Mouse (Mus musculus) gastrocnemius, adult 2 months (tissue): ENCODE measurements at regions not wholly inside any gene's neighbourhood (a gene's known extent, or its start where the extent isn't known, plus 50 kb on each side); places are given as distances from the start of the nearest gene placed in this dataset.
"Not testable (repeated sequence)": the region's sequence is repeated elsewhere in the genome, so short reads cannot be mapped to it uniquely, and the experiment has no call there.

ENCODE experiments used
- DNase-seq: peaks from one replicate; pipeline ENCODE4 v3.0.0; 2022
- H3K27ac ChIP-seq: fragments of 200-600 bp; 2 replicates; pipeline ENCODE4 v1.8.1; 2022; ENCODE audit warnings: mild to moderate bottlenecking
- H3K4me3 ChIP-seq: fragments of 200-600 bp; 2 replicates; pipeline ENCODE4 v1.8.1; 2022; ENCODE audit warnings: mild to moderate bottlenecking, moderate library complexity
- CTCF ChIP-seq: fragments of 200-600 bp; IDR thresholded peaks from 2 replicates; pipeline ENCODE4 v1.8.1; 2022; ENCODE audit warnings: antibody characterized with exemption, mild to moderate bottlenecking, moderate library complexity
- intact Hi-C: fragments of 180-260 bp; cut with DNase I; formaldehyde crosslinking; loops from one replicate; pipeline ENCODE4 v1.15.1; 2025

DNA sequence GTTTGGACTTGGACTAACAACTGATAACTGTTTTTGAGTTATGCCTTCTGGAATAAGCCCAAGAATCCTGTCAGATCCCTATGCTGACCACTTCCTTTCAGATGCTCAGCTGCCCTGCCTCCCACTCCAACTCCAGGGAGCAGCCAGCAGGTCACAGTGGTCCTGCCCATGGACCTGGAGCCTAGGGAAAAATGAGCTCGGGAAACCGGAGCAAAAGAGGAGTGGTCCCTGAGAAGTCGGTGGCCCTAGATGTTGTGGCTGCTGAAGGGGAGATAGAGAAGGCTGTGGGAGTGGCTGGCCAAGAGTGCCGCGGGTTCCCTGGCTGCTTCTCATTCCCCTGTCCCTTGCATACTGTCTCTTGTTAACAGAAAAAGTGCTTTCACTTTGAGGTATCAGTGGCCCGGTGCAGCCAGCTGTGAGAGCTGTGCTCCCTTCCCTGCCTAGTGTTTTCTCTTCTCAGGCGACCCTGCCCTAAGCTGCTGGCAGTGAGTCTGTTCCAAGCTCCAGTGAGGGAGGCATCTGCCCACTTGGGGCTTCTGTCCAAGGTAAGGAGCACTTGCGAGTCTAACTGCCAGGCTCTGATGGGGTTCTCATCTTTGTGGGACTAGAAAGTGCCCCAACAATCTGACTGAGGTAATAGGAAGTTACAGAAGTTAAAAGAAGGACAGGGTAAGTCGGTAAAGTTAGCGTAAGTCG, 357.2 kb downstream of the Plekhb2 start:
- intact Hi-C loops = no loop called here
- H3K27ac ChIP-seq = no peak overlapping the region
- no peak for DNase-seq
- H3K4me3 ChIP-seq = no peak overlapping the region
- TF ChIP-seq CTCF = no peak

DNA sequence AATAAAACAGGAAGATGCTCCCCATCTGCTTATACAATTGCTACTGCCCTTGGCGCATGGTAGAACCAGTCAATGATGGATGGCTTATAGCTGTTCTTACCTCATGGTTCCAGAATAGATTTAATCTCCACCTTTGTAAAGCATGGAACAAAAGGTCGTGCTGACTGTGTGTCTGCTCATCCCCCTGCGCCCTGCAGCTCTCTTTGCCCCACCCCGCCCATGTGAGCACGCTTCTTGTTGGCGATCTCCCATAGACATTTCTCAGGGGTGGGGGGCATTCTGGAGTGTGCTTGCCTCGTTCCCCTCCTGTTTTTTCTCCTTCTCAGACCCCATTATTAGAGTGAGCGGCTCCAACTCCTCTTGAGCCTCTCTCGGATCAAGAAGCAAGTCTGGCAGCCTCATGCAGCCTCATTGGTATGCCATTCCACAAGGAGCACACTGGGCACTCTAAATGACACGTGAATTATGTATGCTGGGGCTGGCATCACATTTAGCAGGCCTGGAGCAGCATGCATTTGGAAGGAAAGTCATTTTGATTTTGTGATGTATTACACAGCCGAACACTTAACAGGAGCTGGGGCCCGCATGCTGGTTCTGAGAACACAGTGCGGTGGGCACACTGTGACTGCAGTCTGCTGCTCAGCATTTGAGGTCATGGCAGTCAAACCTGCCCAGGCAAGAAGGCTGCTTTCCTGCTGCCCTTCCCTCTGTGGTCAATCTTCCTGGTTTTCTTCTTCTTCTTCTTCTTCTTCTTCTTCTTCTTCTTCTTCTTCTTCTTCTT, 362.5 kb downstream of the Plekhb2 start:
- TF ChIP-seq CTCF = no peak
- DNase-seq = no peak
- intact Hi-C loops = no loop called here

DNA sequence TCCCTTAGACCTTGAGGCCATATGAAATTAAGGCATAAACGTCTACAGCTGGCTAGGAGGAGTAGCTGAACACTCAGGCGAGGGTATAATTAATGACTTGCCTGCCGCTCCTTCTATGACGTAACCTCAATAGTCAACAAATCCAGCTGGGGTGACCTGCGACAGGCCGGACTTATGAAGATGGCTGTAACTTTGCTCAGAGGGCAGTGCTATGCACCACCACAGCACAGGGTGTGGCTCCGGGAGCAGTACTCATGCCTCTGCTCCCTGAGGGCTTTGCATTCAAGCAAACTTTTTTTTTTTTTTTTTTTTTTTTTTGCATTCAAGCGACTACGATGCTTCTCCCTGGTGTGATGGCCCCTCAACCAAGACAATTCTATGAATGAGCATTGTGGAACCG, 364.1 kb downstream of the Plekhb2 start:
- Histone ChIP-seq H3K27ac (no peak overlapping the region), H3K4me3 (no peak overlapping the region)
- TF ChIP-seq CTCF = no peak
- intact Hi-C loops = no loop called here
- DNase-seq = no peak

More for the DNA sequence above, 362.5 kb downstream of the Plekhb2 start:
- H3K27ac ChIP-seq = no peak overlapping the region
- H3K4me3 ChIP-seq = no peak overlapping the region

DNA sequence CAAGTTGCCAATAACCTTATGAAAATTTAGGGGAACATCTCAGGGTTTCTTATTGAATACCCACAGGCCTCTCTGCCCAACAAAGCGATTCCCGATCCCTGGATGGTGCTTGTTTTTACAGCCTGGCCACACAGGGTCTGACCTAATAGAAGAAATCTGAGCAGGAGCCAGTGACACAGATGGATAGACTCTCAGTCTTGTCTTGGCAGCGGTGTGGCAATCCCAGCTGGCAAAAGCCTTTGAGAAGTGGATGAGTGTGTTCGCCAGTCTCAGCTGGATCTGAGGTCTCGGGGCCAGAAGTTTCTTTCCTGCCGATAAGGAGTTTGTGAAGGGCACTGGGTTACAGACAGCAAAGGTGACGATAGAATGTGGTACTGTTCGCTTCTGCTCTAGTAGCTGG, 366.6 kb downstream of the Plekhb2 start:
- no peak overlapping the region for H3K4me3 ChIP-seq
- TF ChIP-seq CTCF = no peak
- intact Hi-C loops = no loop called here
- H3K27ac ChIP-seq = no peak overlapping the region
- DNase-seq = peak; percentile 21

DNA sequence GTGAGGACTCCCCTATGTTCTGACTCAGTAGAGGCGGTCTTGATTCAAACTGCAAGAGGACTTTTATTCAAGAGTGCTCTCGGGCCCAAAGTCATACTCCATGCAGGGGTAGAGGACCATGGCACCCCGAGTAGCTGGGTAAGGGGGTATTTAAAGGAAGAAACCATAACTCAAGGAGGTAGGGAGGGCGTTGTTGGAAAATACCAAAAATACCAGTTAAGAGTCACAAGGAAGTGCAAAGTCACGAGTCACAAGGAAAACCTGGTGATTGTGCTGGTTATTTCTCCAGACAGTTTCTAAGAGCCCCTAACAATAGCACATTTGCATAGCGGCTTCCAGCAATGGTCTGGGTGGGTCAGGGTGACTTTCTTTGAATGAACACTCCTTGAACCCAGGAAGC, 370.4 kb downstream of the Plekhb2 start:
- H3K27ac ChIP-seq, intact Hi-C loops, H3K4me3 ChIP-seq, DNase-seq: not testable (repeated sequence)

DNA sequence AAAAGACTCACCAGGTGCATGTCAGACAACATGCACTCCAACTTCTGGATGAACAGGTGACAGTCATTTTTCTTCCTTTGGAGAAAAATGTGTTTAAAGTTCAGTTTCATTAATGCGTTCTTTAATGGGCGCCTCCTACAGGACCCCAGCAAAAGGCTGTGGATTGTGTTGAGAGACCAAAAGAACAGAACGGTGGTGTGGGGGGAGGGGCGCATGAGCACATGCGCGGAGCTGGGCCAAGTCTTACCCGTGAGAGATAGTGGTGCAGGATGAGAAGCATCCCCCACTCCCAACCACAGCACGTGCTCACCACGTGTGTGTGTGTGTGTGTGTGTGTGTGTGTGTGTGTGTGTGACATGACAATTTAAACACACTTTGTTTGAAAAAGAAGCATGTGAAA, 371.0 kb downstream of the Plekhb2 start:
- intact Hi-C loops = no loop called here
- Histone ChIP-seq H3K4me3 (no peak overlapping the region), H3K27ac (no peak overlapping the region)
- DNase-seq = no peak
- no peak for TF ChIP-seq CTCF

DNA sequence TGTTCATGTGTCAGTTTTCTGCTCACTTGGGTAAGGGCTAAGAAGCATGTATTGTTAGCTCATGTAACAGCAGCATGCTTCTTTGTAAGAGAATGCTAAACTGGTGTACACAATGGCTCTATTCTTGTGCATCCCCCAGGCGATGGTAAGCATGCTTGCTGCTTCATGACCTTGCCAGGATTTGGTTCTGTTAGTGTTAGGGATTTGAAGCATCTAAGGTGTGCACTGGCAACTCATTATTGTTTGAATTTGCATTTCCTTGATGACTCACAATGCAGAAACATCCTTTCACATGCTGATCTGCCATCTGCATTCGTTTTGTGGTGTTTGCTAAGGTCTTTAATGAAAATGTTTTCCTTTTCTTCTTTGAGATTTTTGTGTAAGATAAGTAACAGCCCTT, 382.8 kb downstream of the Plekhb2 start:
- no peak for TF ChIP-seq CTCF
- no peak overlapping the region for H3K27ac ChIP-seq
- H3K4me3 ChIP-seq = no peak overlapping the region
- intact Hi-C loops = no loop called here
- no peak for DNase-seq

DNA sequence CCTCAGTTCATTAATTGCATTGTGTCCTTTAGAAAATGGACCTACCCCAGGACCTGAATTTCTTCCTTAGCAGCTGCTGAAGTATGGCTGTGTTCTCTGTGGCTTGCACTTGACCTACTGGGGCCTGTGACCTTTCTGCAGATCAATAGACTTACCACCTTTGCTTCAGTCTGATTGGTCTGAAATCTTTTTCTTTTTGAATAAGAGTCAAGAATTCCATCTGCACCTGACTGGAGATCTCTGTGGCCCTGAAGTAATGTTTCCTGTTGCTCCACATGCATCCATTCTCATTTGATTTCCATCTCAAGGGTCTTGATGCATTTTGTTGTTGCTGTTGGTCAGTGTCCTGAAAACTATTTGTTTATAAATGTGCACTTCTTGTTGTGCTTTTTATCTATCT, 388.4 kb downstream of the Plekhb2 start:
- DNase-seq = no peak
- Histone ChIP-seq H3K27ac (no peak overlapping the region), H3K4me3 (no peak overlapping the region)
- intact Hi-C loops = no loop called here
- TF ChIP-seq CTCF = no peak

DNA sequence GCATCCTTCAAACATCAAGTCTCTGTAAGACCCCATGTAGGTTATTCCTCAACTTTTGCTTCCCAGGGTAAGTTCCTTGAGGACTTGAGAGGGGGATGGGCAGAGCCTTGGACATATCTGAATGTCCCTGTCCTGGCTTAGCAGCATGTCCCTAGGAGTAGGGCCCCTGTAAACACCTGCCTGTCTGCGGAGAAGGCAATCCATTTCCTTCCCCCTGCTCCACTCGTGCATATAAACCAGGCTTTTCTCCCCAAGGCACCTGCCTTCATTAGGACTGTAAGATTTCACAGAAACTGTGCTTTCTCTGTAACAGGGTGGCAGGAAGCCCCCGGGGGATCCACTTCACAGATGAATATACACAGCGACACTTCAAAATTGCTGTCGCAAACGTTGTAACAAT, 393.1 kb downstream of the Plekhb2 start:
- intact Hi-C loops = no loop called here
- Histone ChIP-seq H3K4me3 (no peak overlapping the region), H3K27ac (no peak overlapping the region)
- DNase-seq = no peak
- TF ChIP-seq CTCF = no peak

DNA sequence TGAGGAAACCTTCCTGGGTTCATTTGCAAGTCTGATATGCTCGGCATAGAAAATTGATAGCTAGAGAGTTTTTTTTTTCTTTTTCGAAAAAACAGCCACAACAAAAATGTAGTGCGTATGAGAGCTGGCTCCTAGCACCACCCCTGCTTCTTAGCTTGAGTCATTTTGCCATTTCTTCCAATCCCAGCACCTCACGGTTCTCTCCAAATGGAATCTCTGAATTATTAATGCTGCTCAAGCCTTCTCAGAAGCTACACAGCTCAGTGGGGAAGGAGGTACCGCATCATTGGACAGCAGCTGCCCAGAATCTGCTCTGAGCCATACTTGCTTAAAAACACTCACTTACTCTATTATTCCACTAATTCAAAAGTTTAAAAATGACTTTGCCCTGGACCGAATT, 393.6 kb downstream of the Plekhb2 start:
- no peak overlapping the region for H3K27ac ChIP-seq
- DNase-seq = no peak
- no peak for TF ChIP-seq CTCF
- intact Hi-C loops = no loop called here
- H3K4me3 ChIP-seq = no peak overlapping the region

DNA sequence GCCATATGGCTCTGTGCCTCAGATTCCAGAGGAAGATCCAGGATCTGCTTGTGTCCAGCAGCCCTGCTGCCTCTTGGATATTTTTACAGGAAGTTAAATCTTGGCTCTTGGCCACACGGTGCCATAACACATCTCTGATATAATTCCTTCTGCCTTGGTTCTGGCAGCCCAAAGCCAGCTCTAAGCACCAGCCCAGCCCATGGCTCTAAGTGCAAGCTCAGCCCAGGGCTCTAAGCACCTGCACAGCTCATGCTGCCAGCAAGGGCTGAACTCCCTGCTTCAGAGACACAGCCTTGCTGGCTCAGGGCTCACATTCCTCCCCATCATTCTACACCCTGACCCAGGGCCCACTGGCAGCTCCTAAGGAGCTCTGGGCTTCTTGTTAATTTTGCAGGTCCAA, 415.3 kb downstream of the Plekhb2 start:
- peak; percentile 22 for DNase-seq
- Histone ChIP-seq H3K27ac (no peak overlapping the region), H3K4me3 (no peak overlapping the region)
- no peak for TF ChIP-seq CTCF
- intact Hi-C loops = no loop called here

DNA sequence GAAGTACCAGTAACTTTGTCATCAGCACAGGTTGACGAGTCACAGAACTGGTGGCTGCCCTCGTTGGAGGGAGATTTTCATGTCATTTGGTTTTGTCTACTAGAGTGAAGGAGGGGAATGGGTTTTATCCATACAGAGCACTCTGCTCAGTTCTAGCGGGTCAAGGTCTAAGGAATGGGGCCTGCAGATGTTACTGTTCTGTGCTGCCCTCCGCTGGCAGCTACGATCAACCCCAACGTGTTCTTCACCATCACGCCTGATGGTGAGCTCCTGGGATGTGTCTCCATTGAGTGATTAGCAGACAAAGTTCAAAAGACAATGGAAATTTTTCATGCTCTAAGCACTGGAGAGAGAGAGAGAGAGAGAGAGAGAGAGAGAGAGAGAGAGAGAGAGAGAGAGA, 416.9 kb downstream of the Plekhb2 start:
- Histone ChIP-seq H3K4me3 (no peak overlapping the region), H3K27ac (no peak overlapping the region)
- DNase-seq = no peak
- intact Hi-C loops = no loop called here
- TF ChIP-seq CTCF = peak; percentile 11; the same call in 1 of the 2 replicates

DNA sequence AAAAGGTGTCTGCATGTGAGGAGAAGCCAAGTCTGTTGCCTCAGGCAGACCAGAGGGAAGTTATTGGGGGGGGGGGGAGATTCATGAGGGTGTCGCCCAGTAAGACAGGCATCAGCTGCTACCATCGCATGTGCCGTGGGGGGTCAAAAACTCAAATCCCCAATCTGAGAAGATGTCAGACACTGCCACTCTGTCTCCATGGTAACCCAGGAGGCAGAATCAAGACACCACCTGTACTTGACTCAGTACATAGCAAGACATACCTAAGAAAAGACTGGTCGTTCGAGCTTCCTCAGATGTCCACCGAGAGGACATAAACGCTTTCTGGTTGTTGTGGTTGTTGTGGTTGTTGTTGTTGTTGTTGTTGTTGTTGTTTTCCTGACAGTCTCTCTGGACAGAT, 418.1 kb downstream of the Plekhb2 start:
- Histone ChIP-seq H3K4me3 (no peak overlapping the region), H3K27ac (no peak overlapping the region)
- intact Hi-C loops = no loop called here
- DNase-seq = no peak
- no peak for TF ChIP-seq CTCF

DNA sequence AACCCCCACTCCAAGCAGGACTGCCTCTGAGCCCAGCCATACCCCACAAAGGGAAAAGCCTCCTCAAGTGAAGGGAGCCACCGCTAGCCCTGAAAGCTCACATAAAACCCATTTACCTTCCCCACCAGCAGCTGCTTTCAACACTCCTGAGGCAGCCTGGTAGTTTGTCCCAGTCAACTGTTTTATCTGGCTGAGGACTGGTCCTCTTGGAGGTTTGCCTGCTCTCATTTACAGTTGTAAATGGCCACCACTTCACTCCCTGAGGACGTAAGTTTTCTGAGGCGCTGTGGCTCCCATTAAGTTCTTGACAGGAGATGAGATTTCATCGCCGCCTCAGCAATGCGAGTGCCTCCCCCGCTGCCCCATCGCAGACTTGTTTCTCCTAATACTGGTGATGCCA, 425.2 kb downstream of the Plekhb2 start:
- H3K27ac ChIP-seq = no peak overlapping the region
- no peak for TF ChIP-seq CTCF
- H3K4me3 ChIP-seq = no peak overlapping the region
- DNase-seq = no peak
- intact Hi-C loops = no loop called here
